Mouse (Mus musculus) midbrain, embryonic 14.5 days (tissue): ENCODE measurements around the gene Cdkl2. TPM values are rescaled to one million over a fixed set of nuclear protein-coding genes. Genes with fewer than 3 reads are reported as not detected.
A peak's percentile ranks its signal among the peaks of the same experiment; 100 is the strongest.

ENCODE experiments used
- ATAC-seq: fragments of 200-750 bp; cut with Nextera tagmentation; 2 replicates; pipeline ENCODE4 v1.8.0; 2017; ENCODE audit warnings: moderate number of reproducible peaks, moderate library complexity; ENCODE audit not compliant: low FRiP score, low TSS enrichment
- DNase-seq: peaks from one replicate; pipeline ENCODE4 v3.0.0-alpha.2; 2015
- H3K27ac ChIP-seq: fragments of 300-500 bp; sonication (generic); replicated peaks from 2 replicates; pipeline ENCODE4 v1.5.1; 2014; ENCODE audit warnings: mild to moderate bottlenecking, low read depth, low read length, moderate library complexity
- H3K27me3 ChIP-seq: fragments of 300-500 bp; sonication (generic); 2 replicates; pipeline ENCODE4 v1.6.1; 2014; ENCODE audit warnings: low read length, control low read depth, mixed read lengths; ENCODE audit not compliant: control insufficient read depth, insufficient read depth
- H3K36me3 ChIP-seq: fragments of 300-500 bp; sonication (generic); 2 replicates; pipeline ENCODE4 v1.6.1; 2014; ENCODE audit warnings: low read length, control low read depth; ENCODE audit not compliant: control insufficient read depth, insufficient read depth
- H3K4me1 ChIP-seq: fragments of 300-500 bp; sonication (generic); 2 replicates; pipeline ENCODE4 v1.6.1; 2014; ENCODE audit warnings: mild to moderate bottlenecking, antibody characterized with exemption, low read length, control low read depth; ENCODE audit not compliant: control insufficient read depth, insufficient read depth
- H3K4me2 ChIP-seq: fragments of 300-500 bp; sonication (generic); 2 replicates; pipeline ENCODE4 v1.6.1; 2014; ENCODE audit warnings: mild to moderate bottlenecking, low read length, moderate library complexity
- H3K4me3 ChIP-seq: fragments of 300-500 bp; sonication (generic); replicated peaks from 2 replicates; pipeline ENCODE4 v1.5.1; 2014; ENCODE audit warnings: low read depth, low read length
- H3K9ac ChIP-seq: fragments of 300-500 bp; sonication (generic); replicated peaks from 2 replicates; pipeline ENCODE4 v1.6.1; 2014; ENCODE audit warnings: mild to moderate bottlenecking, low read length, moderate library complexity
- H3K9me3 ChIP-seq: fragments of 300-500 bp; sonication (generic); 2 replicates; pipeline ENCODE4 v1.6.1; 2016; ENCODE audit warnings: low read length, control low read depth, mixed read lengths; ENCODE audit not compliant: control insufficient read depth
- WGBS: fragments of 180-500 bp; shearing (Covaris S2); extraction: QIAGEN DNeasy Blood & Tissue Kit; methylation state at CpG from one replicate; pipeline ENCODE4 v1.1.7; 2014; 5-methylcytosine and 5-hydroxymethylcytosine counted together
- polyA plus RNA-seq: library from polyadenylated mRNA; unstranded; fragments of >200 nt; fragmentation: Nextera tagmentation; extraction: Ambion mirVana; gene quantifications from 2 replicates; pipeline ENCODE4 v1.2.1, GENCODE M21; 2014

The Cdkl2 gene
- polyA plus RNA-seq, 1 experiment from 2014 or later: 7.7 TPM

- DNase-seq: peak; percentile 25
Observed at GRCm38 (mm10) chr5:92011756-92012155, 31.9 kb downstream of the Cdkl2 start.

GRCm38 (mm10) chr5:92009827-92010226 is 33.9 kb downstream of the Cdkl2 start:
- Histone ChIP-seq H3K27me3 (no peaks in the 10 kb centered on the region), H3K27ac (no peak overlapping the region), H3K4me3 (no peak overlapping the region), H3K9ac (no peak overlapping the region), H3K4me1 (no peaks in the 10 kb centered on the region), H3K9me3 (no peaks in the 10 kb centered on the region), H3K36me3 (no peaks in the 10 kb centered on the region), H3K4me2 (no peak overlapping the region)
- no peak for DNase-seq
- WGBS: 65% methylated on average over 2 of the region's 2 CpGs
- ATAC-seq: no peak

More at GRCm38 (mm10) chr5:92011756-92012155, 31.9 kb downstream of the Cdkl2 start:
- no peak for ATAC-seq
- Histone ChIP-seq H3K27me3 (no peaks in the 10 kb centered on the region), H3K9ac (no peak overlapping the region), H3K4me3 (no peak overlapping the region), H3K4me2 (no peak overlapping the region), H3K27ac (no peak overlapping the region), H3K9me3 (no peaks in the 10 kb centered on the region), H3K36me3 (no peaks in the 10 kb centered on the region), H3K4me1 (no peaks in the 10 kb centered on the region)
- 77% methylated on average over 7 of the region's 7 CpGs for WGBS

GRCm38 (mm10) chr5:92003011-92003410 is 40.7 kb downstream of the Cdkl2 start:
- no peak overlapping the region for H3K27ac ChIP-seq
- DNase-seq: peak; percentile 70
- H3K27me3 ChIP-seq: no peaks in the 10 kb centered on the region
- H3K4me1 ChIP-seq: no peaks in the 10 kb centered on the region
- no peaks in the 10 kb centered on the region for H3K36me3 ChIP-seq
- H3K9ac ChIP-seq: no peak overlapping the region
- 76% methylated on average over 2 of the region's 2 CpGs for WGBS
- no peak overlapping the region for H3K4me2 ChIP-seq
- H3K4me3 ChIP-seq: no peak overlapping the region
- no peaks in the 10 kb centered on the region; the same call in 1 of the 2 replicates for H3K9me3 ChIP-seq
- peak; percentile 48; the same call in 1 of the 2 replicates for ATAC-seq

GRCm38 (mm10) chr5:92000770-92001169 is 42.9 kb downstream of the Cdkl2 start:
- ATAC-seq (no peak), DNase-seq (no peak)
- H3K4me2 ChIP-seq: no peak overlapping the region
- H3K9ac ChIP-seq: no peak overlapping the region
- no peak overlapping the region for H3K4me3 ChIP-seq
- no peaks in the 10 kb centered on the region; the same call in 1 of the 2 replicates for H3K9me3 ChIP-seq
- no peaks in the 10 kb centered on the region for H3K36me3 ChIP-seq
- no peaks in the 10 kb centered on the region for H3K27me3 ChIP-seq
- H3K4me1 ChIP-seq: no peaks in the 10 kb centered on the region
- no peak overlapping the region for H3K27ac ChIP-seq
- 74% methylated on average over 2 of the region's 2 CpGs for WGBS

GRCm38 (mm10) chr5:91994546-91994945 is 49.1 kb downstream of the Cdkl2 start:
- H3K36me3 ChIP-seq: no peaks in the 10 kb centered on the region
- WGBS: 63% methylated on average over 13 of the region's 13 CpGs
- H3K4me2 ChIP-seq: no peak overlapping the region
- H3K27me3 ChIP-seq: no peaks in the 10 kb centered on the region
- ATAC-seq: no peak
- DNase-seq: no peak
- H3K4me1 ChIP-seq: no peaks in the 10 kb centered on the region
- H3K9ac ChIP-seq: no peak overlapping the region
- H3K27ac ChIP-seq: no peak overlapping the region
- no peak overlapping the region for H3K4me3 ChIP-seq
- H3K9me3 ChIP-seq: no peaks in the 10 kb centered on the region; the same call in 1 of the 2 replicates

- ATAC-seq (no peak), DNase-seq (no peak)
- no peak overlapping the region for H3K9ac ChIP-seq
- H3K4me1 ChIP-seq: no peaks in the 10 kb centered on the region
- H3K36me3 ChIP-seq: no peaks in the 10 kb centered on the region
- no peak overlapping the region for H3K4me2 ChIP-seq
- no peaks in the 10 kb centered on the region for H3K9me3 ChIP-seq
- WGBS: 90% methylated on average over 2 of the region's 2 CpGs
- no peak overlapping the region for H3K27ac ChIP-seq
- H3K4me3 ChIP-seq: no peak overlapping the region
- no peaks in the 10 kb centered on the region for H3K27me3 ChIP-seq
Observed at GRCm38 (mm10) chr5:91993061-91993460, 50.6 kb downstream of the Cdkl2 start.

- ATAC-seq: no peak
- Histone ChIP-seq H3K4me2 (no peak overlapping the region), H3K27ac (no peak overlapping the region), H3K4me3 (no peak overlapping the region), H3K4me1 (no peaks in the 10 kb centered on the region), H3K36me3 (no peaks in the 10 kb centered on the region), H3K9me3 (no peaks in the 10 kb centered on the region), H3K9ac (no peak overlapping the region), H3K27me3 (no peaks in the 10 kb centered on the region)
- WGBS: 87% methylated on average over 6 of the region's 6 CpGs
- no peak for DNase-seq
Observed at GRCm38 (mm10) chr5:91991191-91991937, 52.3 kb downstream of the Cdkl2 start.

- Histone ChIP-seq H3K36me3 (no peaks in the 10 kb centered on the region), H3K27me3 (no peaks in the 10 kb centered on the region), H3K4me3 (no peak overlapping the region), H3K9ac (no peak overlapping the region), H3K9me3 (no peaks in the 10 kb centered on the region), H3K27ac (no peak overlapping the region), H3K4me1 (no peaks in the 10 kb centered on the region), H3K4me2 (no peak overlapping the region)
- WGBS: 75% methylated on average over 9 of the region's 9 CpGs
- no peak for ATAC-seq
- peak; percentile 3 for DNase-seq
Observed at GRCm38 (mm10) chr5:91989261-91989660, 54.4 kb downstream of the Cdkl2 start.

GRCm38 (mm10) chr5:91987799-91988198 is 55.9 kb downstream of the Cdkl2 start:
- H3K27ac ChIP-seq: no peak overlapping the region
- no peaks in the 10 kb centered on the region for H3K36me3 ChIP-seq
- no peak overlapping the region for H3K4me3 ChIP-seq
- ATAC-seq: no peak
- H3K4me2 ChIP-seq: no peak overlapping the region
- H3K9ac ChIP-seq: no peak overlapping the region
- H3K4me1 ChIP-seq: no peaks in the 10 kb centered on the region
- DNase-seq: no peak
- 96% methylated on average over 2 of the region's 2 CpGs for WGBS
- H3K9me3 ChIP-seq: no peaks in the 10 kb centered on the region
- no peaks in the 10 kb centered on the region for H3K27me3 ChIP-seq
